Mouse (Mus musculus) heart, embryonic 16.5 days (tissue): ENCODE data around the gene Golga1. TPM values are rescaled to one million over a fixed set of nuclear protein-coding genes. Genes with fewer than 3 reads are reported as not detected.
"Not testable (repeated sequence)": the region's sequence is repeated elsewhere in the genome, so short reads cannot be mapped to it uniquely, and the experiment has no call there.

Experiments
- ATAC-seq: fragments of 200-750 bp; cut with Nextera tagmentation; replicated peaks from 2 replicates; pipeline ENCODE4 v1.8.0; 2017; ENCODE audit warnings: moderate number of reproducible peaks; ENCODE audit not compliant: insufficient read depth, low FRiP score; ENCODE audit errors: extremely low read depth
- H3K27ac ChIP-seq: fragments of 300-500 bp; sonication (generic); 2 replicates; pipeline ENCODE4 v1.5.1; 2014; ENCODE audit warnings: mild to moderate bottlenecking, low read length, control low read depth, moderate library complexity
- H3K27me3 ChIP-seq: fragments of 300-500 bp; sonication (generic); 2 replicates; pipeline ENCODE4 v1.6.1; 2014; ENCODE audit warnings: low read length, mixed read lengths; ENCODE audit not compliant: control insufficient read depth, insufficient read depth
- H3K36me3 ChIP-seq: fragments of 300-500 bp; sonication (generic); 2 replicates; pipeline ENCODE4 v1.6.1; 2014; ENCODE audit not compliant: control insufficient read depth, insufficient read depth
- H3K4me1 ChIP-seq: fragments of 300-500 bp; sonication (generic); 2 replicates; pipeline ENCODE4 v1.6.1; 2014; ENCODE audit warnings: low read length, mixed read lengths; ENCODE audit not compliant: control insufficient read depth, insufficient read depth
- H3K4me2 ChIP-seq: fragments of 300-500 bp; sonication (generic); 2 replicates; pipeline ENCODE4 v1.6.1; 2014; ENCODE audit warnings: low read depth, mild to moderate bottlenecking, control low read depth, low read length
- H3K4me3 ChIP-seq: fragments of 300-500 bp; sonication (generic); 2 replicates; pipeline ENCODE4 v1.5.1; 2014; ENCODE audit warnings: mild to moderate bottlenecking, control low read depth, low read length
- H3K9ac ChIP-seq: fragments of 300-500 bp; sonication (generic); 2 replicates; pipeline ENCODE4 v1.6.1; 2014; ENCODE audit warnings: low read length, control low read depth
- H3K9me3 ChIP-seq: fragments of 300-500 bp; sonication (generic); replicated peaks from 2 replicates; pipeline ENCODE4 v1.6.1; 2016; ENCODE audit warnings: low read length; ENCODE audit not compliant: control insufficient read depth
- WGBS: fragments of 180-500 bp; shearing (Covaris S2); extraction: QIAGEN DNeasy Blood & Tissue Kit; methylation state at CpG from one replicate; pipeline ENCODE4 v1.1.7; 2014; 5-methylcytosine and 5-hydroxymethylcytosine counted together
- polyA plus RNA-seq: library from polyadenylated mRNA; unstranded; fragments of >200 nt; fragmentation: Nextera tagmentation; extraction: Ambion mirVana; gene quantifications from 2 replicates; pipeline ENCODE4 v1.2.1, GENCODE M21; 2015

The Golga1 gene
- polyA plus RNA-seq, result 18.6 and 19.7 TPM in 2 replicates

DNA sequence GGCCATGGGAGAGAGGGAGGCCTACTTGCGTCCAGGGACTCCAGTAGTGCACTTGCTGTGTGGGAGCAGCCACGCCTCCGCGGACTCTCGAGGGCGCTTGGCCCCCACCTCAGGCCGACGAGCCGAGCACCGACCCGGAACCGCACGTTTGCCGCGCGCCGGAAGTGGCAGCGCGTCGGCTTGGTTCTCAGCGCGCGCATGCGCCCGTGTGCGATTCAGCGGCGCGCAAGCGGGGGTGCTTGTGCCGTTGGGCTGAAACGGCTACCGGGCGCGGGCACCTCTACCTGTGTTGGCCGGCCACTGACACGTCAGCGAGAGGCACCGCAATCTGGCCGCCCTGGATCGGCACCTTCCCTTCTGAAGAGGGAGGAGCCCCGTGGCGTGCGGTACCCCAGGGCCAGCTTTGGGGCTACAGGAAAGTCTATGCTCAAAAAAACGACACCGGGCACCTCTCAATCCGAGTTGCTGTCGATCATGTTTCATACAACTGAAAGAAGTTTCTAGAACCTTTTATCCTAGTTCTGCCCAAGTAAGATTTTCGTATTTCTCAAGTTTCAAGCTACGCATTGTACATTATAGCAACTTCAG is at the start of gene Golga1:
TSS of gene Golga1 (minus strand) at position 142 of the 588 bp plus-strand sequence.
- H3K9ac ChIP-seq, result peak within 1 kb of the TSS; percentile 99
- peak; percentile 99 for ATAC-seq

DNA sequence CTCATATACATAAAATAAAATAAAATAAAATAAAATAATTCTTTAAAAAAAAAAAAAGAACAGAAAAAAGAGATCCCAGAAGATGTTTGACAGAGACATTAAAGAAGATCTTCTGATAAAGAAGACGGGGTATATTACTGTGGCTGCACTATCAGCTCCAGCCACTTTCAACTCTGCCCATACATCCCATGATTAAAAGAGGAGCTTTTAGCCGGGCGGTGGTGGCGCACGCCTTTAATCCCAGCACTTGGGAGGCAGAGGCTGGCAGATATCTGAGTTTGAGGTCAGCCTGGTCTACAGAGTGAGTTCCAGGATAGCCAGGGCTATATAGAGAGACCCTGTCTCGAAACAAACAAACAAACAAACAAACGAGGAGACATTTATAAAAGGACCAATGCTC is 48.8 kb upstream of the Golga1 start:
- H3K36me3 ChIP-seq, result 0 out of 2 replicates have a peak, but pooled peaks cover 4% of the 10 kb centered on the region
- no peak overlapping the region for H3K9ac ChIP-seq
- H3K4me2 ChIP-seq, result no peak overlapping the region
- H3K4me1 ChIP-seq, result no peaks in the 10 kb centered on the region
- no peak overlapping the region for H3K27ac ChIP-seq
- H3K9me3 ChIP-seq, result no peaks in the 10 kb centered on the region
- WGBS, result 89% methylated on average over 7 of the region's 7 CpGs
- H3K4me3 ChIP-seq, result no peak overlapping the region
- H3K27me3 ChIP-seq, result no peaks in the 10 kb centered on the region
- no peak for ATAC-seq

More for the DNA sequence above, at the start of gene Golga1:
- Histone ChIP-seq H3K27ac (peak within 1 kb of the TSS; percentile 93), H3K4me3 (peak within 1 kb of the TSS; percentile 96), H3K27me3 (no peaks in the 10 kb centered on the region), H3K9me3 (no peaks in the 10 kb centered on the region), H3K36me3 (peaks cover 2% of the 10 kb centered on the region; the same call in 1 of the 2 replicates), H3K4me1 (peaks cover 7% of the 10 kb centered on the region), H3K4me2 (peak within 1 kb of the TSS; percentile 92)
- WGBS, result under 1% methylated on average over 50 of the region's 50 CpGs

DNA sequence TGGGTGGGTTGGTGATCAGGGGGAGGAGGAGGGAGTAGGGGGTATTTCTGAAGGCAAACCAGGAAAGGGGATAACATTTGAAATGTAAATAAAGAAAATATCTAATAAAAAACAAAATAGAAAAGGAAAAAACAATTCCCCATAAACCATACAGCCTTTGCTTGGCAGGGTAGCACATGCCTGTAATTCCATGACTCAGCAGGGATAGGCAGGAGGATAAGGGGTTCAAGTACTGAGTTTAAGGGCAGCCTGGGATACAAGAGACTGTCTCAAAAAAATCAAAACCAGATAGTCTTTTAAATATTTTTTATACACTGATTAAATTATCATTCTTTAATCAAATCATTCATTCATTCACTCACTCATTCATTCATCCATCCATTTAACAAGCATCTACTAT is 45.2 kb upstream of the Golga1 start:
- H3K27me3 ChIP-seq, result no peaks in the 10 kb centered on the region
- ATAC-seq, result no peak
- H3K36me3 ChIP-seq, result peaks cover 4% of the 10 kb centered on the region; the same call in 1 of the 2 replicates
- H3K4me2 ChIP-seq, result no peak overlapping the region
- H3K9me3 ChIP-seq, result no peaks in the 10 kb centered on the region
- H3K27ac ChIP-seq, result no peak overlapping the region
- H3K4me3 ChIP-seq, result no peak overlapping the region
- no peaks in the 10 kb centered on the region for H3K4me1 ChIP-seq
- no peak overlapping the region for H3K9ac ChIP-seq

DNA sequence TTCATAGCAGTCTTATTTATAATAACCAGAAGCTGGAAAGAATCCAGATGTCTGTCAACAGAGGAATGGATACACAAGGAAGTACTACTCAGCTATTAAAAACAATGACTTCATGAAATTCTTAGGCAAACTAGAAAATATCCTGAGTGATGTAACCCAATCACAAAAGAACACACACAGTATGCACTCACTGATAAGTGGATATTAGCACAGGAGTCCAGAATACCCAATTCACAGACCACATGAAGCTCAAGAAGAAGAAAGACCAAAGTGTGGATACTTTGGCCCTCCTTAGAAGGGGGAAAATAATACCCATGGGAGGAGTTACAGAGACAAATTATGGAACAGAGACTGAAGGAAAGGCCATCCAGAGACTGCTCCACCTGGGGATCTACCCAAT is 44.4 kb upstream of the Golga1 start:
- not testable (repeated sequence) for H3K27ac ChIP-seq, H3K4me3 ChIP-seq, H3K4me1 ChIP-seq, H3K4me2 ChIP-seq, H3K27me3 ChIP-seq, H3K36me3 ChIP-seq, H3K9ac ChIP-seq, H3K9me3 ChIP-seq, ATAC-seq

DNA sequence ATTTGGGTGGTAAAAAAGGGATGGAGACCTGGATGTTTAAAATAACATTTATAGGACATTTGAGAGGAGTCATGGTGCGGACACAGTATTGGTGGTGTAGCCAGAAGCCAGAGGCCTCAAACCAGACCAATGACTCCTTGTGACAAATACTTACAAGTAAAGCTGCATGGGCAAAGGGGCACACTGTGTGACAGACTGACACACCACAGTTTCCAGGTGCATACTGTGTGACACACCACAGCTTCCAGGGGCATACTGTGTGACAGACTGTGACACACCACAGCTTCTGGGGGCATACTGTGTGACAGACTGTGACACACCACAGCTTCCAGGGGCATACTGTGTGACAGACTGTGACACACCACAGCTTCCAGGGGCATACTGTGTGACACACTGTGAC is 34.6 kb upstream of the Golga1 start:
- WGBS, result 93% methylated on average over 1 of the region's 1 CpGs
- not testable (repeated sequence) for H3K9me3 ChIP-seq

DNA sequence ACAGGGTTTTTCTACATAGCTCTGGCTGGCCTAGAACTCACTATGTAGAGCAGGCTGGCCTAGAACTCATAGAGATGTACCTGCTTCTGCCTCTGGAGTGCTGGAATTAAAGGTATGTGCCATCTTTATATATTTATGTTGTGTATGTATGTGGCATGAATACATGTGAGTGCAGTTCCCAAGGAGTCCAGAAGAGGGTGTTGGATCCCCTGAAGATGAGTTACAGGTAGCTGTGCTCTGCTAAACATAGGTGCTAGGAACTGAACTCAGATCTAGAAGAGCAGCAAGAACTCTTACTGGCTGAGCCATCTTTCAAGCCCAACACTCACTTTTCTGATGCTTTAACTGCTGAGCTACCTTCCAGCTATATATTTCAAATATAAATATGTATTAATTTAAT is 32.7 kb upstream of the Golga1 start:
- no peak for ATAC-seq
- Histone ChIP-seq H3K4me1 (no peaks in the 10 kb centered on the region), H3K36me3 (peaks cover 6% of the 10 kb centered on the region; the same call in 1 of the 2 replicates), H3K9ac (no peak overlapping the region), H3K4me3 (no peak overlapping the region), H3K4me2 (no peak overlapping the region), H3K27me3 (no peaks in the 10 kb centered on the region), H3K9me3 (no peaks in the 10 kb centered on the region), H3K27ac (no peak overlapping the region)

More for the DNA sequence above, 34.6 kb upstream of the Golga1 start:
- peaks cover 11% of the 10 kb centered on the region; the same call in 1 of the 2 replicates for H3K36me3 ChIP-seq
- not testable (repeated sequence) for H3K9ac ChIP-seq, H3K27me3 ChIP-seq, H3K4me3 ChIP-seq, H3K4me1 ChIP-seq, ATAC-seq, H3K27ac ChIP-seq, H3K4me2 ChIP-seq

DNA sequence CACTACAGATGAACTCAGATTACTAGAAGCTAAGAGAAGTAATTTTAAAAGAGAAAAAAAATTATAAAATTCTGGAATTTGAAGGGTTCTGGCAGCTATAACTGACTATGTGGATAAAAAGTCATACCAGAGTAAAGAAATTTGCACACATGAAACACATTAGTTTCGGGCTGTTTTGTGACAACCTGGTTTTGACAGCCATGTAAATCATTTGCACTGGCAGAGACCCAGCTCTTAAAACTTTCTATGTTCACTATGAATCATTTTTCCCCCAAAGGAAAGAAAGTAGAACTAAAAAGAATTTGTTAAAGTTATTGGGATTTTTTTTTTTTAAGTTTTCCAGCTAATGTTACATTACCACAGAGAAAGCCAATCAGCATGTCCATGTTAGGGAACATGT is 26.6 kb upstream of the Golga1 start:
- H3K27me3 ChIP-seq, result no peaks in the 10 kb centered on the region
- no peak overlapping the region for H3K9ac ChIP-seq
- H3K4me3 ChIP-seq, result no peak overlapping the region
- ATAC-seq, result no peak
- no peak overlapping the region for H3K4me2 ChIP-seq
- no peaks in the 10 kb centered on the region for H3K9me3 ChIP-seq
- WGBS, result 80% methylated on average over 1 of the region's 1 CpGs
- no peak overlapping the region for H3K27ac ChIP-seq
- peaks cover 8% of the 10 kb centered on the region; the same call in 1 of the 2 replicates for H3K36me3 ChIP-seq
- no peaks in the 10 kb centered on the region for H3K4me1 ChIP-seq

DNA sequence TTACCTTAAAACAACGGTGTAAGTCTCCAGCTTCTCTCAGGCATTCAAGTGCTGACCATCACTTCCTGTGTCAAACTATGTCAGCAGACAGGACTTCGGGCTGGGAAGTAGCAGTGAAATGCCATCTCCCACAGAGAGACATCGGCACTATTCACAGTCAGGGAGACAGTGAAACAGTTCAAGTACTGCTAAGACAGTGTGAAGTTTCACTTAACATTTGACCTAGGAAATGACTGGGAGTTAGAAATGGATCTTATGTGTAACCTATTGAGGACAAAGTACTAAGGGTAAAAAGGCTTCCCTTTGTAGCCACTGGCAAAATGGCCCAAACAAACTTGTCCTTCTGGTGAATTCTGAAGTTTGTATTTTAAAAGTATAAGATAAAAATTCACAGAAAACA is 17.4 kb upstream of the Golga1 start:
- Histone ChIP-seq H3K27me3 (no peaks in the 10 kb centered on the region), H3K36me3 (peaks cover 18% of the 10 kb centered on the region), H3K4me3 (no peak overlapping the region), H3K27ac (no peak overlapping the region), H3K4me1 (no peaks in the 10 kb centered on the region), H3K4me2 (no peak overlapping the region), H3K9me3 (no peaks in the 10 kb centered on the region), H3K9ac (no peak overlapping the region)
- WGBS, result 75% methylated on average over 3 of the region's 3 CpGs
- no peak for ATAC-seq

DNA sequence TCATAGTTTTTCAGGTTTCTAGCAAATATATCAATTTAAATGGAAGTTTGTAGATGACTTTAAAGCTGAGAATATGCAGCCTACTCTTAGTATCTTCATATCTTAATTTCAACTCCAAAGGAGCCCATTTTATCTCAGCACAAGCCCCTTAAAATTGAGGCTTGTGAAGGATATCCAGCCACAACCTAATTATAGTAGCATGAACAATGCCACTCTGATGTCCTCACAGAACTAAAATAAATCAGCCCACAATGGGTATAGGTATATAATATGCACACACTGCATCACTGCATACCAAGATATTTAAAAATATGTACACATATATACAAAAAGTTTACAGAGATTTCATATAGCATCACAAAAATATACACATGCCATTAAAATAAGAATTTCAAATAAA is 5.3 kb upstream of the Golga1 start:
- no peak overlapping the region for H3K4me2 ChIP-seq
- no peaks in the 10 kb centered on the region for H3K36me3 ChIP-seq
- peaks cover 2% of the 10 kb centered on the region for H3K4me1 ChIP-seq
- ATAC-seq, result 0 out of 2 replicates have a peak, but pooled peaks have one; percentile 52
- H3K4me3 ChIP-seq, result no peak overlapping the region
- H3K27ac ChIP-seq, result no peak overlapping the region
- H3K9ac ChIP-seq, result no peak overlapping the region
- H3K9me3 ChIP-seq, result no peaks in the 10 kb centered on the region
- no peaks in the 10 kb centered on the region for H3K27me3 ChIP-seq
